ENCODE assay signal across 9 mouse cellular contexts in the genomic region with DNA sequence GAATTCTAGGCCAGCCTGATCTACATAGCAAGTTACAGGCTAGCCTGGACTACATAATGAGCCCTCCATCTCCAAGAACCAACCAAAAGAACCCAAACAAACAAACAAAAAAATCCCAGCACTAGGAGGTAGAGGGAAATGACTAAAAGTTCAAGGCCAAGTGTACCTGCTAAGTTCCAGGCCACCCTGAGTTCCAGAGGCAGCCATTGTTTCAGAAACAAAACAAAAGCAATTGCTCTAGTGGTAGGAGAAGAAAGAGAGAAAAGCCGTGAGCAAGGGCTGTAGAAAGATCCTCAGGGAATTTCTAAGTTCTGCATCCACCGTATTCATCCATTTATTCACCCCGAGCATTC. TPM values are rescaled to one million over a fixed set of nuclear protein-coding genes. Genes with fewer than 3 reads are reported as not detected.
DNase-seq lines count a peak whose midpoint lies in the region; ATAC-seq and TF ChIP-seq lines count a peak whose summit lies in the region.
"Had no signal": no experiment of that assay in that cellular context is flagged by ENCODE, and none has a peak within 500 bp of the region (broad histone marks: within the 10 kb centered on the region; RNA-seq: fewer than 3 reads in every experiment).

No protein-coding gene starts in this region.

- ATAC-seq in kidney, embryonic 16.5 days (ENCODE audit: low FRiP score, low TSS enrichment), result no peak
- ATAC-seq in hindbrain, embryonic 16.5 days, result no peak
- no peak for ATAC-seq in midbrain, postnatal 0 days (ENCODE audit: low FRiP score)

- WGBS in kidney, embryonic 16.5 days, result 0% methylated on average over 3 of the region's 3 CpGs
- WGBS in hindbrain, embryonic 16.5 days, result 0% methylated on average over 3 of the region's 3 CpGs
- WGBS in midbrain, postnatal 0 days, result 0% methylated on average over 3 of the region's 3 CpGs

- 0 out of 2 replicates have a peak, but pooled peaks have one; percentile 1 for TF ChIP-seq CTCF in midbrain, postnatal 0 days (IDR thresholded peaks at IDR 0.05)

- H3K27me3 ChIP-seq in kidney, embryonic 16.5 days (ENCODE audit: insufficient read depth, low read length), result no peaks in the 10 kb centered on the region
- no peaks in the 10 kb centered on the region for H3K27me3 ChIP-seq in hindbrain, embryonic 16.5 days (replicated peaks; ENCODE audit: control insufficient read depth, insufficient read depth, low read length)
- H3K27me3 ChIP-seq in midbrain, postnatal 0 days (ENCODE audit: insufficient read depth, low read length), result no peaks in the 10 kb centered on the region

- DNase-seq in kidney, postnatal 10 days, result no peak
- DNase-seq in midbrain, postnatal 0 days (ENCODE audit: low spot score), result peak; percentile 5
- no peak for DNase-seq in thymus, postnatal 0 days (ENCODE audit: low spot score)
- no peak for DNase-seq in ovary, postnatal 14 days (ENCODE audit: low spot score)
- no peak for DNase-seq in gastrocnemius, postnatal 10 days

- H3K9ac ChIP-seq in kidney, embryonic 16.5 days (replicated peaks; ENCODE audit: low read length), result peak overlapping the region; percentile 92
- H3K9ac ChIP-seq in hindbrain, embryonic 16.5 days (ENCODE audit: low read depth, low read length), result peak overlapping the region; percentile 86
- peak overlapping the region; percentile 87 for H3K9ac ChIP-seq in midbrain, postnatal 0 days (replicated peaks; ENCODE audit: low read length, poor library complexity, severe bottlenecking)

- H3K4me2 ChIP-seq in kidney, embryonic 16.5 days (replicated peaks; ENCODE audit: low read depth, low read length), result peak overlapping the region; percentile 92
- H3K4me2 ChIP-seq in hindbrain, embryonic 16.5 days (ENCODE audit: low read length), result peak overlapping the region; percentile 88
- H3K4me2 ChIP-seq in midbrain, postnatal 0 days (ENCODE audit: low read depth, low read length, poor library complexity, severe bottlenecking), result peak overlapping the region; percentile 89

- H3K9me3 ChIP-seq in kidney, embryonic 16.5 days (ENCODE audit: low read length), result no peaks in the 10 kb centered on the region
- H3K9me3 ChIP-seq in hindbrain, embryonic 16.5 days (ENCODE audit: control insufficient read depth, low read length), result no peaks in the 10 kb centered on the region
- no peaks in the 10 kb centered on the region for H3K9me3 ChIP-seq in midbrain, postnatal 0 days (ENCODE audit: low read length)

- 0 out of 2 replicates have a peak, but pooled peaks cover 3% of the 10 kb centered on the region for H3K36me3 ChIP-seq in kidney, embryonic 16.5 days (ENCODE audit: insufficient read depth, low read length)
- no peaks in the 10 kb centered on the region for H3K36me3 ChIP-seq in hindbrain, embryonic 16.5 days (ENCODE audit: control insufficient read depth, insufficient read depth, low read length)
- no peaks in the 10 kb centered on the region for H3K36me3 ChIP-seq in midbrain, postnatal 0 days (ENCODE audit: insufficient read depth, low read length)

- H3K27ac ChIP-seq in kidney, embryonic 16.5 days (ENCODE audit: low read length), result peak overlapping the region; percentile 94
- H3K27ac ChIP-seq in brown adipose tissue, adult 24 weeks (replicated peaks; ENCODE audit: low read depth, low read length), result peak overlapping the region; percentile 46
- peak overlapping the region; percentile 93 for H3K27ac ChIP-seq in hindbrain, embryonic 16.5 days (ENCODE audit: low read depth, low read length)
- H3K27ac ChIP-seq in midbrain, postnatal 0 days (ENCODE audit: low read depth, low read length), result peak overlapping the region; percentile 90

- H3K4me3 ChIP-seq in kidney, embryonic 16.5 days (ENCODE audit: low read length), result peak overlapping the region; percentile 87
- H3K4me3 ChIP-seq in brown adipose tissue, adult 24 weeks (ENCODE audit: insufficient read depth, low read depth, low read length), result peak overlapping the region; percentile 95
- peak overlapping the region; percentile 79 for H3K4me3 ChIP-seq in hindbrain, embryonic 16.5 days (ENCODE audit: low read length)
- peak overlapping the region; percentile 83 for H3K4me3 ChIP-seq in midbrain, postnatal 0 days (ENCODE audit: low read depth, low read length)

- peaks cover 6% of the 10 kb centered on the region; the same call in 1 of the 2 replicates for H3K4me1 ChIP-seq in kidney, embryonic 16.5 days (ENCODE audit: insufficient read depth, low read length)
- H3K4me1 ChIP-seq in brown adipose tissue, adult 24 weeks (ENCODE audit: control insufficient read depth, insufficient read depth, insufficient read length, low read length), result no peaks in the 10 kb centered on the region
- peaks cover 5% of the 10 kb centered on the region for H3K4me1 ChIP-seq in hindbrain, embryonic 16.5 days (ENCODE audit: control insufficient read depth, insufficient read depth, low read depth, low read length)
- no peaks in the 10 kb centered on the region for H3K4me1 ChIP-seq in midbrain, postnatal 0 days (ENCODE audit: insufficient read depth, low read length)

RNA-seq across cellular contexts. Expression of gene Sgpl1, which starts 1.8 kb away (rescaled TPM):
- polyA plus RNA-seq in kidney, embryonic 16.5 days (2015; fragmentation: Nextera tagmentation; extraction: Ambion mirVana), result 75.9 and 76.5 TPM in 2 replicates
- 43.9 and 46.2 TPM in 2 replicates for polyA plus RNA-seq in brown adipose tissue, adult 24 weeks (2012; ENCODE audit: insufficient read depth, insufficient read length, missing spikeins)
- 41.0 and 50.1 TPM in 2 replicates for polyA plus RNA-seq in hindbrain, embryonic 16.5 days (2015; fragmentation: Nextera tagmentation; extraction: Ambion mirVana)
- 43.9 and 51.8 TPM in 2 replicates for total RNA-seq in midbrain, postnatal 0 days (2014; rRNA removed)
- polyA plus RNA-seq in midbrain, postnatal 0 days (2015; fragmentation: Nextera tagmentation; extraction: Ambion mirVana), result 30.1 and 30.5 TPM in 2 replicates
- polyA plus RNA-seq in thymus, postnatal 0 days (2015; fragmentation: Nextera tagmentation; extraction: Ambion mirVana), result 95.2 and 111 TPM in 2 replicates
- total RNA-seq in gastrocnemius, postnatal 10 days (2021), result 10 to 100 TPM; 16.6 to 19.5 TPM

RNA-seq across cellular contexts. Expression of gene Tbata, which starts 26.0 kb away (rescaled TPM):
- polyA plus RNA-seq in kidney, embryonic 16.5 days (2015; fragmentation: Nextera tagmentation; extraction: Ambion mirVana), result 0.24 TPM in 1 of 2 replicates, not detected in the other
- polyA plus RNA-seq in brown adipose tissue, adult 24 weeks (2012; ENCODE audit: insufficient read depth, insufficient read length, missing spikeins), result not detected in 2 replicates
- 0.64 and 1.2 TPM in 2 replicates for polyA plus RNA-seq in hindbrain, embryonic 16.5 days (2015; fragmentation: Nextera tagmentation; extraction: Ambion mirVana)
- total RNA-seq in midbrain, postnatal 0 days (2014; rRNA removed), result 0.11 TPM in 1 of 2 replicates, not detected in the other
- 0.11 TPM in 1 of 2 replicates, not detected in the other for polyA plus RNA-seq in midbrain, postnatal 0 days (2015; fragmentation: Nextera tagmentation; extraction: Ambion mirVana)
- polyA plus RNA-seq in thymus, postnatal 0 days (2015; fragmentation: Nextera tagmentation; extraction: Ambion mirVana), result 680 and 1,001 TPM in 2 replicates
- not detected for total RNA-seq in gastrocnemius, postnatal 10 days (2021)
- total RNA-seq: hematopoietic stem cell, adult 5-6 weeks had no signal

RNA-seq across cellular contexts. Expression of gene Pcbd1, which starts 56.6 kb away (rescaled TPM):
- polyA plus RNA-seq in kidney, embryonic 16.5 days (2015; fragmentation: Nextera tagmentation; extraction: Ambion mirVana), result 183 TPM in 2 replicates
- polyA plus RNA-seq in brown adipose tissue, adult 24 weeks (2012; ENCODE audit: insufficient read depth, insufficient read length, missing spikeins), result 2.5 and 3.1 TPM in 2 replicates
- polyA plus RNA-seq in hindbrain, embryonic 16.5 days (2015; fragmentation: Nextera tagmentation; extraction: Ambion mirVana), result 40.7 and 50.4 TPM in 2 replicates
- 15.6 and 30.3 TPM in 2 replicates for total RNA-seq in midbrain, postnatal 0 days (2014; rRNA removed)
- 73.1 and 74.8 TPM in 2 replicates for polyA plus RNA-seq in midbrain, postnatal 0 days (2015; fragmentation: Nextera tagmentation; extraction: Ambion mirVana)
- polyA plus RNA-seq in thymus, postnatal 0 days (2015; fragmentation: Nextera tagmentation; extraction: Ambion mirVana), result 2.7 and 2.9 TPM in 2 replicates
- 1 to 10 TPM; 3.6 to 4.9 TPM for total RNA-seq in gastrocnemius, postnatal 10 days (2021)

Comparison
In these comparisons a context has a peak if more than half of its experiments do, and no peak if none do; other contexts are left out.
1. RNA of gene Tbata, which starts 26.0 kb away (polyA plus RNA-seq): 680 to 1,001 TPM in thymus, postnatal 0 days; 0.64 to 1.2 TPM in hindbrain, embryonic 16.5 days, 0.24 TPM in kidney, embryonic 16.5 days, 0.11 TPM in midbrain, postnatal 0 days and not detected in brown adipose tissue, adult 24 weeks; every median in the first group is over 100 times any median in the second.
2. RNA of gene Pcbd1, which starts 56.6 kb away (polyA plus RNA-seq): 183 TPM in kidney, embryonic 16.5 days, 73.1 to 74.8 TPM in midbrain, postnatal 0 days and 40.7 to 50.4 TPM in hindbrain, embryonic 16.5 days; 2.5 to 3.1 TPM in brown adipose tissue, adult 24 weeks and 2.7 to 2.9 TPM in thymus, postnatal 0 days; every median in the first group is over 10 times any median in the second.
3. Peak in every context shown above with its lines, with median percentiles within 50 percentile points of each other: H3K27ac ChIP-seq, H3K4me2 ChIP-seq, H3K4me3 ChIP-seq and H3K9ac ChIP-seq.